Mouse (Mus musculus): ENCODE results near the gene Shpk.

Shpk gene

DNA sequence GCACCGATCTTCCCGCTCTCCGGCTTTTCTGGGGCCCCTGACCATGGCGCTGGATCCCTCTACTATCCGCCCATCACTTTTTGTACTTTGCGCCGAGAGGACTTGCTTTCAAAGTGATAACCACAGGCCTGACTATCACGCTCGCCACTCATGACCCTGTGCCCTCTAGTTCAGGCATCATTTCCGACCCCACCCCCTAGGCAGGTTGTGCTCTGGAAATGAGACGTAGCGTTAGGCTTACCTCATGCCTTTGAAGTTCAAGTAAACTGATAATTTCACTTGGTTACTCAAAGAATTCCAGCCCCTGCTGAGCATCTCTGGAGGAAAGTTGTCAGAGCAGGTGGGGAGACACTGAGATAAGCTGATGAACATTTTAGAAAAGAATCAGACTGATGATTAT, 619 bp downstream of the Shpk start:
- DNase-seq (ENCODE audit: extremely low read depth, low read depth, low spot score), result no peak

- DNase-seq (ENCODE audit: extremely low read depth, low read depth, low spot score), result no peak
These were observed 1.8 kb downstream of the Shpk start for GRCm38 (mm10) chr11:73201021-73201420.

GRCm38 (mm10) chr11:73201597-73201996, 2.3 kb downstream of the Shpk start:
- DNase-seq (ENCODE audit: extremely low read depth, low read depth, low spot score), result no peak

GRCm38 (mm10) chr11:73203895-73204294, 4.6 kb downstream of the Shpk start:
- DNase-seq (ENCODE audit: extremely low read depth, low read depth, low spot score), result no peak

DNA sequence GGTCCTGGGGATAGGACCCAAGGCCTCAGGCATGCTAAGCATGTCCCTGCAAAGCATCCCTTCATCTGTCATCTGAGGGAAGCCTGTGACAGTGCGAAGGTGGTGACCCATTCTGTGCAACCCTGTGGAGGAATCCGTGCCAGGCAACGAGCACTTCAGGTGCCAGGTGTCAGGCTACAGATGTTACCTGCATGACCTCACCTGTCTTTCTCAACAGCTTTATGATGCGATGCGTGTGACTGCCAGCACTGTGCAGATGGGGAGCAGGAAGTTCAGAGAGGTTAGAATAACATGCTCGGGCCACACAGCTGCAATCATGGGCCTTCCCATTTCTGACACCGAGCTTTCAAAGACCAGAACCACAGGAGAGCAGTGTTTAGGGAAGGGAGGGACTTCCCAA, 5.9 kb downstream of the Shpk start:
- DNase-seq (ENCODE audit: extremely low read depth, low read depth, low spot score), result peak; percentile 80

- DNase-seq (ENCODE audit: extremely low read depth, low read depth, low spot score), result no peak
These were observed 8.4 kb downstream of the Shpk start for GRCm38 (mm10) chr11:73207621-73208020.

GRCm38 (mm10) chr11:73213956-73214355, 14.7 kb downstream of the Shpk start:
- no peak for DNase-seq (ENCODE audit: extremely low read depth, low read depth, low spot score)

DNA sequence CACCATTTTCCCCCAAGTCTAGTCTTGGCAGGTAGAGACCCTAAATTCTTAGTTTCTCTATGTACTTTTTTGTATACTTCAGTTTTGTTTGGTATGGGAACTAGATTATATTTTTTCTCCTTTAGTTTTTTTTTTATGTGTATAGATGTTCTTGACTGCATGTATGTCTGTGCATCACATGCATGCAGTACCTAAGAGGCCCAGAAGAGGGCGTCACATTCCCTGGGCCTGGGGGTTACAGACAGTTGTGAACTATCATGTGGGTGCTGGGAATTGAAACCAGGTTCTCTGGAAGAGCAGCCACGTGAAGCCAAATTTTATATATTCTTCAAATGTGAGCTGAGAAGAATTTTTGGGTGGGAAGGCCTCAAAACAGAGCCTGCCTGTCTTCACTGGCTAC, 20.4 kb downstream of the Shpk start:
- DNase-seq (ENCODE audit: extremely low read depth, low read depth, low spot score), result no peak

DNA sequence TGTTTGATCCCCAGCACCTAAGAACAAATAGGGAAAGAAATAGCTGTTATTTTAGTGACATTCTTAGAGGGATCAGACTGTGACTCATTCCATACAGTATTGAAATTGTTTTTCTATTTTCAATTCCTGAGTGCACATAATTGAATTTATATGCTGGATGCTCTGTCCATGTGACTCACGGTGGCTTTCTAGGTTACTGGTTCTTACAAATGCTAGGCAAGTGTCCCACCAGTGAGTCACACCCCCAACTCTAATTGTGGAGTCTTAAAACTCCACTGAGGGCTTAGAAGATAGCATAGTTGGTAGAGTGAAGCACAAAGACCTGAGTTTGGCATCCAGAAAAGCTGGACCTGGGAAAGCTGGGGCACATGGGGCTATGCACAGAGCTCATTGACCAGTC, 21.4 kb downstream of the Shpk start:
- DNase-seq (ENCODE audit: extremely low read depth, low read depth, low spot score), result no peak

- DNase-seq (ENCODE audit: extremely low read depth, low read depth, low spot score), result no peak
These were observed 23.6 kb downstream of the Shpk start for GRCm38 (mm10) chr11:73222846-73223245.

GRCm38 (mm10) chr11:73223966-73224365, 24.7 kb downstream of the Shpk start:
- DNase-seq (ENCODE audit: extremely low read depth, low read depth, low spot score), result no peak

GRCm38 (mm10) chr11:73225856-73226255, 26.6 kb downstream of the Shpk start:
- no peak for DNase-seq (ENCODE audit: extremely low read depth, low read depth, low spot score)

DNA sequence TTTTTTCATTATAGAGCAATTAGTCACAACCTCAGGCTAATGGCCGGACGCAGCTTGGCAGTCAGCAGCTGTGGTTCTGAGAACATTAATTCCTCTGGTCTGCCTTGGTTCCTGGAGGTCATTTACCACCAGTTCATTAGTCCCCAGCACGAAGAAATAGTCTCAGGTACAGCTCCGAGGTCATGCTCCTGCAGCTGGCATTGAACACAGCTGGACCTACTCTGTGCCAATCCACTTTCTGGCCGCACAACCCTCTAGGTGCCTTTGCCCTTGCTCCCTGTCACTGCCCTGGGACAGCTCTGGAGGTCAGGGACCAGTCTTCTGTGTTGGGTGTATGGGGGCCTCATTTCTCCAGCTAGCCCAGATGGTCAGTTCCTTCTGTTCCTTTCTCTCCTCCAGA, 29.6 kb downstream of the Shpk start:
- DNase-seq (ENCODE audit: extremely low read depth, low read depth, low spot score), result no peak

- no peak for DNase-seq (ENCODE audit: extremely low read depth, low read depth, low spot score)
These were observed 30.8 kb downstream of the Shpk start for GRCm38 (mm10) chr11:73230081-73230480.

DNA sequence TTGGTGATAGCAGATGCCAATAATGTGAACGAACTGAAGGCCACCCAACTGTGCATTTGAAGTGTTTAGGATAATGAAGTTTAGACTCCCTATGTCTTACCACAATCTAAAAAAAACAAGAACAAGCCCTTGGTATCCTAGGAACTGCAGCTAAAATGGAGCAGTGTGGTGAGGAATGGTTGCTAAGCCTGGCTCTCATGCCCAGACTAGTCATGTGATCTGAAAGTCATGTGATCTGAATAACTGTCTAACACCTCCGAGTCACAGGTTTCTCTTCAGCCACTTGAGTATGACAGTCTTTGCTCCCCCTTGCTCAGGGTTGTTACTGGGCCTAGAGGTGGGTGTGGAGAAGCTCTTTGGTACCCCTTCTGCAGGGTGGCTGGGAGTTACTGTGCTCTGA, 33.3 kb downstream of the Shpk start:
- no peak for DNase-seq (ENCODE audit: extremely low read depth, low read depth, low spot score)

GRCm38 (mm10) chr11:73233992-73234391, 34.7 kb downstream of the Shpk start, which contains the start of gene Trpv1:
Trpv1 (plus strand) TSS chr11:73234292.
- no peak for DNase-seq (ENCODE audit: extremely low read depth, low read depth, low spot score)

GRCm38 (mm10) chr11:73235990-73236701, 36.9 kb downstream of the Shpk start:
- peak; percentile 82 for DNase-seq (ENCODE audit: extremely low read depth, low read depth, low spot score)

GRCm38 (mm10) chr11:73236731-73237130, 37.5 kb downstream of the Shpk start:
- no peak for DNase-seq (ENCODE audit: extremely low read depth, low read depth, low spot score)

GRCm38 (mm10) chr11:73242199-73242598, 42.9 kb downstream of the Shpk start:
- DNase-seq (ENCODE audit: extremely low read depth, low read depth, low spot score), result no peak

- DNase-seq (ENCODE audit: extremely low read depth, low read depth, low spot score), result no peak
These were observed 43.5 kb downstream of the Shpk start for GRCm38 (mm10) chr11:73242777-73243176.

DNA sequence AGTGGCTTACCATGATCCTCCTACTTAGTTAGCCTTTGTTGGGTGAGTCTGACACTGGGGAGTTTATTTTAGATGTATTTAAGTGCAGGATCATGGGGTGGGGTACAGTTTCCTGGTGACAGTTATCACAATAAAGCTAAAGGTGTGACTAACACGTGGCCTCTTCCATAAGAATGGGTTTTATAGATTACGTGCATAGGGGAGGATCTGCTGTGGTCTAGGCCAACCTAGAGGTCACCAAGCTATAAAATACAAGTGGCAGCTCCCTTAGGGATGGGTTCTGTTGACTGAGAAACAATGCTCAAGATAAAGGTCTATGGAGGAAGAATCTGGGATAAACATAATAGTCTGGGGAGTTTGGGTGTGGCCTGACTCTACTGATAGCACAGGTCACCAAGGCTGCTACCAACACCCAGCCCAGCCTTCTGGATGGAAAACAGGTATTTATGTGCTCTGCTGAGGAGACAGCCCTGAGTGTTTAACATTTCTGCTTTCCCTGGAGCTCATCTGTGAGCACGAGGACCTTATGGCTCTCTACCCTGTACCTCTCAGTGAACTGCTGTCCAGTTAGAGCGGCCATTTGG, 58.2 kb downstream of the Shpk start:
- DNase-seq (ENCODE audit: extremely low read depth, low read depth, low spot score), result no peak

DNA sequence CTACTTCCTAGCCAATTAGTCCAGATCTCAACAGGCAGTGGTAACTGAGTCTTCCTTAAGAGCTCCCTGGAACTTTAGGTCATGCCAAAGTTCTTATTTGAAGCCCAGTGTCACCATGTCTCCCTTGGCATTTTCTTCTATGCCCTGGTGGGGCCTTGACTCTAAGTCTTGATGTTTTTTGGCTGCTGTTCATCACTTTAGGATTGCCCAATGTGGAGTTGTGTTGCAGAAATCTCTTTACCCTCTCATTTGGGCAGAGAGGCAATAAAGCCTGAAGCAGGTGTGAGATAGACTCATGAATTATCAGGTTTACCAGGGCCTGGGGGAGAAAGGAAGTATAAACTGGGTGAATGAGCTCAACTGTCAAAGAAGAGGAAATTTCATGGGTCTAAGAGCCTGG, 59.4 kb downstream of the Shpk start:
- peak; percentile 76 for DNase-seq (ENCODE audit: extremely low read depth, low read depth, low spot score)

DNA sequence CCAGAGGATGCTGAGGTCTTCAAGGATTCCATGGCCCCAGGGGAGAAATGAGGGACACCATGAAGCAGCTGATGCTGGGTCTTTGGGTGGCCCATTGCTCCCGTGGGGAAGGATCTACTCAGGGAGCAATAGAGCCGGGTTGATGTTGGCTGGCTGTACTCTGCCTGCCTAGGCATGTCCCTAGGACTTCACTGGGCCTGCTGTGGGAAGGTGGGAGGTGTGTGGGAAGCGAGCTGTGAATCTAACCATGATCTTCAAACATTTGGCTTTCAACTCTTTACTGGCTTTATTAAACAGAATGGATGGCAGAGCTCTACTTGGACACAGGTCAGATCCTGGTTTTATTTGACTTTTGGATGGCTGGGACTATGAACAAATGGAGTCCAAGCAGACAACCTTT, 61.2 kb downstream of the Shpk start:
- peak; percentile 78 for DNase-seq (ENCODE audit: extremely low read depth, low read depth, low spot score)

All from fat pad, adult 2 months (tissue).